Mouse (Mus musculus) c-Kit-positive CD71-negative TER-119-negative erythroid progenitor cells, embryonic 14.5 days (primary cell): ENCODE measurements around the gene Trpc2.

Experiments
- DNase-seq: peaks from one replicate; pipeline ENCODE4 v3.0.0-alpha.2; 2013; ENCODE audit warnings: low read depth

Trpc2 gene

GRCm38 (mm10) chr7:102102696-102103095 is 19.8 kb downstream of the Trpc2 start:
- no peak for DNase-seq

- DNase-seq, result no peak
Observed at GRCm38 (mm10) chr7:102103555-102103954, 20.6 kb downstream of the Trpc2 start.

- no peak for DNase-seq
Observed at GRCm38 (mm10) chr7:102104126-102104525, 21.2 kb downstream of the Trpc2 start.

GRCm38 (mm10) chr7:102106700-102107141 is 23.8 kb downstream of the Trpc2 start:
- DNase-seq, result no peak

GRCm38 (mm10) chr7:102108206-102108605 is 25.3 kb downstream of the Trpc2 start:
- no peak for DNase-seq

GRCm38 (mm10) chr7:102109171-102109570 is 26.3 kb downstream of the Trpc2 start, which contains the start of gene Art5:
Gene Art5 (minus strand): TSS chr7:102109489.
- no peak for DNase-seq

- DNase-seq, result no peak
Observed at GRCm38 (mm10) chr7:102109746-102110145, 26.8 kb downstream of the Trpc2 start.

- no peak for DNase-seq
Observed at GRCm38 (mm10) chr7:102113151-102113729, 30.3 kb downstream of the Trpc2 start.

GRCm38 (mm10) chr7:102116579-102117331 is 33.8 kb downstream of the Trpc2 start, which contains the start of gene Chrna10:
Gene Chrna10 (minus strand): TSS chr7:102116828.
- no peak for DNase-seq

GRCm38 (mm10) chr7:102117382-102117781 is 34.5 kb downstream of the Trpc2 start:
- DNase-seq, result no peak

- DNase-seq, result no peak
Observed at GRCm38 (mm10) chr7:102120326-102120725, 37.4 kb downstream of the Trpc2 start.

GRCm38 (mm10) chr7:102132395-102132794 is 49.5 kb downstream of the Trpc2 start:
- no peak for DNase-seq

GRCm38 (mm10) chr7:102137464-102137863 is 54.5 kb downstream of the Trpc2 start:
- DNase-seq, result peak; percentile 17

- no peak for DNase-seq
Observed at GRCm38 (mm10) chr7:102137898-102138297, 55.0 kb downstream of the Trpc2 start.
